Mouse (Mus musculus) lung, embryonic 14.5 days (tissue): Measurements from ENCODE around the gene Tbk1. TPM values are rescaled to one million over a fixed set of nuclear protein-coding genes. Genes with fewer than 3 reads are reported as not detected.

Experiments used
- ATAC-seq: fragments of 200-750 bp; cut with Nextera tagmentation; 2 replicates; pipeline ENCODE4 v1.8.0; 2017; ENCODE audit warnings: mild to moderate bottlenecking, moderate TSS enrichment, moderate library complexity; ENCODE audit not compliant: insufficient read depth
- DNase-seq: peaks from one replicate; pipeline ENCODE4 v3.0.0-alpha.2; 2015
- H3K27ac ChIP-seq: fragments of 300-500 bp; sonication (generic); 2 replicates; pipeline ENCODE4 v1.5.1; 2014; ENCODE audit warnings: low read depth, mild to moderate bottlenecking, moderate library complexity
- H3K27me3 ChIP-seq: fragments of 300-500 bp; sonication (generic); 2 replicates; pipeline ENCODE4 v1.6.1; 2014; ENCODE audit warnings: low read length, control low read depth; ENCODE audit not compliant: insufficient read depth
- H3K36me3 ChIP-seq: fragments of 300-500 bp; sonication (generic); 2 replicates; pipeline ENCODE4 v1.6.1; 2014; ENCODE audit warnings: control low read depth; ENCODE audit not compliant: insufficient read depth
- H3K4me1 ChIP-seq: fragments of 300-500 bp; sonication (generic); 2 replicates; pipeline ENCODE4 v1.6.1; 2014; ENCODE audit warnings: antibody characterized with exemption, control low read depth; ENCODE audit not compliant: insufficient read depth
- H3K4me2 ChIP-seq: fragments of 300-500 bp; sonication (generic); 2 replicates; pipeline ENCODE4 v1.6.1; 2014; ENCODE audit warnings: mild to moderate bottlenecking
- H3K4me3 ChIP-seq: fragments of 300-500 bp; sonication (generic); 2 replicates; pipeline ENCODE4 v1.5.1; 2014; ENCODE audit warnings: low read depth, low read length
- H3K9ac ChIP-seq: fragments of 300-500 bp; sonication (generic); 2 replicates; pipeline ENCODE4 v1.6.1; 2014
- H3K9me3 ChIP-seq: fragments of 300-500 bp; sonication (generic); 2 replicates; pipeline ENCODE4 v1.6.1; 2016; ENCODE audit warnings: low read depth, low read length, control low read depth
- CTCF ChIP-seq: IDR thresholded peaks from 2 replicates; pipeline ENCODE4 v1.5.1; 2016; ENCODE audit warnings: antibody characterized with exemption, low read depth
- WGBS: fragments of 180-500 bp; shearing (Covaris S2); extraction: QIAGEN DNeasy Blood & Tissue Kit; methylation state at CpG from one replicate; pipeline ENCODE4 v1.1.7; 2014; 5-methylcytosine and 5-hydroxymethylcytosine counted together
- polyA plus RNA-seq: library from polyadenylated mRNA; unstranded; fragments of >200 nt; fragmentation: Nextera tagmentation; extraction: Ambion mirVana; gene quantifications from 2 replicates; pipeline ENCODE4 v1.2.1, GENCODE M21; 2014

Tbk1 gene
- polyA plus RNA-seq, 1 experiment from 2014 or later: 38.1 TPM

GRCm38 (mm10) chr10:121543577-121543976 is 43.0 kb downstream of the Tbk1 start:
- DNase-seq (no peak), ATAC-seq (no peak)
- WGBS: 93% methylated on average over 6 of the region's 6 CpGs
- no peak overlapping the region for H3K4me3 ChIP-seq
- no peaks in the 10 kb centered on the region for H3K4me1 ChIP-seq
- no peak overlapping the region for H3K27ac ChIP-seq
- H3K9me3 ChIP-seq: no peaks in the 10 kb centered on the region
- no peak overlapping the region for H3K9ac ChIP-seq
- H3K27me3 ChIP-seq: no peaks in the 10 kb centered on the region
- H3K4me2 ChIP-seq: no peak overlapping the region
- no peak for TF ChIP-seq CTCF
- peaks cover 31% of the 10 kb centered on the region for H3K36me3 ChIP-seq

DNA sequence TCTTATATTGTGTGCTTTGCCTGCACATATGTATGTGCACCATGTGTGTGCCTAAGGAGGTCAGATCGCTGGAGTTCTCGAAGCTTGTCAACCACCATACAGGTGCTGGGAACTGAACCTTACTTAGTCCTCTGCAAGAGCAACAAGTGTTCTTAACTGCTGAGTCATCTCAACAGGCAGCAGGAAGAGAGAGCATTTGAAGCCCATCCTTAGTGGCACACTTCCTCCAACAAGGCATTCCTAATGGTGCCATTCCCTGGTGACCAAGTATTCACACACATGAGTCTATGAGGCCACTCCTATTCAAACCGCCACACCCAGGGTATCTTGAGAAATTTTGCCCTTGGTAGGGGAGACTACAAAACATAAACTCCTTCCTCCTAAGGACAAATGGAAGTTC is 44.4 kb downstream of the Tbk1 start:
- ATAC-seq: no peak
- no peak overlapping the region for H3K27ac ChIP-seq
- WGBS: 92% methylated on average over 3 of the region's 3 CpGs
- no peak overlapping the region for H3K4me2 ChIP-seq
- H3K9ac ChIP-seq: no peak overlapping the region
- H3K36me3 ChIP-seq: peaks cover 20% of the 10 kb centered on the region
- no peak overlapping the region for H3K4me3 ChIP-seq
- H3K4me1 ChIP-seq: no peaks in the 10 kb centered on the region
- no peaks in the 10 kb centered on the region for H3K27me3 ChIP-seq
- no peak for DNase-seq
- no peak for TF ChIP-seq CTCF
- H3K9me3 ChIP-seq: no peaks in the 10 kb centered on the region

DNA sequence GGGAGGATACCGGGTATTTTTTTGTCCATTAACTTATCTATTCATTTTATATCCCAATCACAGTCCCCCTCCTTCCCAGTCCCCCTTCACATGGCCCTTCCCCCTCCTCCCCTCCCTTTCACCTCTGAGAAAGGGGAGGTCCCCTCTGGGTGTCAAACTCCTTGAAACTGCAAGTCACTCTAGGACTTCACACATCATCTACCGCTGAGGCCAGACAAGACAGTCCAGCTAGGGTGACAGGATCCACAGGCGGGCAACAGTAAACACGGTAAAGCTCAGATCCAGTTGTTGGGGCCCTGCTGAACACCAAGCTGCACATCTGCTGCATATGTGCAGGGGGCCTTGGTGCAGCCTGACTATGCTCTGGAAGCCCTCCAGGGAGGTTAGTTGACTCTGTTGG is 51.6 kb downstream of the Tbk1 start:
- TF ChIP-seq CTCF: no peak
- no peaks in the 10 kb centered on the region for H3K36me3 ChIP-seq
- H3K4me1 ChIP-seq: no peaks in the 10 kb centered on the region
- peak; percentile 39; the same call in 1 of the 2 replicates for ATAC-seq
- no peak overlapping the region for H3K9ac ChIP-seq
- 40% methylated on average over 4 of the region's 4 CpGs for WGBS
- no peak for DNase-seq
- H3K9me3 ChIP-seq: no peaks in the 10 kb centered on the region
- H3K4me3 ChIP-seq: no peak overlapping the region
- H3K27me3 ChIP-seq: no peaks in the 10 kb centered on the region
- H3K4me2 ChIP-seq: no peak overlapping the region
- no peak overlapping the region for H3K27ac ChIP-seq

DNA sequence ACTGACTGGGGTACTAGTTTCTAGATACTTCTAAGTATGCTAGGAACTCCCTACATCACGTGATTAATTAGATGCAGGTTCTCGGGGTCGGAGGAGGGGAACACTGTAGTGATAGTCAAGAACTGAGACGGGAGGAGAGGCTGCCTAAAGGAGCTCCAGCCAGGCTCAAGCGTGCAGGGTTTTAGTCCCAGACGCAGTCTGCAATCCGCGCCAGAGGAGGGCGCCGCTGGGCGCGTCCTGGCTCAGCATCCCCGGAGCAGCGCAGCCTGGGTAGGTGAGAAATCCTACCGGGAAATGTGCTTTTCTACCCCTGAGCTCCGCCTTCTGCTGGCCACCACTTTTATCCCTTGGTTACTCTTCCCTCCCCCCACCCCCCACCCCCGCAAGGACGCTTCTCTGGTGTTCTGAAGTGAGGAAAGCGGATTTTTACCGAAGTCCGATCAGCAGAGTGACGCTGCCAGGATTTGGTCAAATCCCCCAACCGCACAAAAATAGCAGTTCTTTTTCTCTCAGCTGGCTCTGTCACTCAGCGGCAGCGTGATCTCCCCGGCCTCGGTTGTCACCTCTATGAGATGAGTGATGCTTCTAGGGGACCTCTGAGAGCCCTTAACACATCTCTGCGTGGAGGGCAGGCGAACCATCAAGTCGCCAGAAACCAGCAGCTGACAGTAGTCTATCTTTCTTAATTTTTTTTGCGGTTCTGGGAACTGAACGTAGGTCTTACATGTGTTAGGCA is 53.3 kb downstream of the Tbk1 start:
- peak; percentile 59 for TF ChIP-seq CTCF
- peak overlapping the region; percentile 32 for H3K4me3 ChIP-seq
- WGBS: 7% methylated on average over 32 of the region's 32 CpGs

DNA sequence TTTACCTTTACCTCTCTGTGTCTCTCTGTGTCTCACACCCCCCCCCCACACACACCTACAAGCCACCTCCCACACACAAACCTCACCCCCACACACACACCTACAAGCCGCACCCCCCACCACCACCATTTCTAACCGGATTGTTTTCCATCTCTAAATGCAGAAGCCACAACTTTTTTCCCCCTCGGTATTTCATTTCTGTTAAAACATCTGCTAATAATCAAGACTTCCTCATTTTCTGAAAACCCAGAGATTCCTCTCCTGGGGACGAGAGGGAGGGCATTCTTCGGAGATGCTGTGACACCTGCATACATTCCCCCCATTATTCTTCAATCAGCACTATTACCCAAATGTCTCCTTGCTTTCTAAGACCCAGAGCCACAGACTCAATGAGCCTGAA is 55.0 kb downstream of the Tbk1 start:
- WGBS: 60% methylated on average over 5 of the region's 5 CpGs
- DNase-seq: no peak

More for the DNA sequence above, 53.3 kb downstream of the Tbk1 start:
- Histone ChIP-seq H3K27me3 (no peaks in the 10 kb centered on the region), H3K9ac (peak overlapping the region; percentile 40), H3K27ac (no peak overlapping the region), H3K36me3 (no peaks in the 10 kb centered on the region), H3K9me3 (no peaks in the 10 kb centered on the region), H3K4me2 (peak overlapping the region; percentile 64), H3K4me1 (no peaks in the 10 kb centered on the region)
- ATAC-seq (peak; percentile 71; the same call in 1 of the 2 replicates), DNase-seq (peak; percentile 76)

GRCm38 (mm10) chr10:121530365-121531003 is 56.1 kb downstream of the Tbk1 start:
- Histone ChIP-seq H3K4me3 (no peak overlapping the region), H3K27me3 (no peaks in the 10 kb centered on the region), H3K27ac (no peak overlapping the region), H3K36me3 (no peaks in the 10 kb centered on the region), H3K4me1 (no peaks in the 10 kb centered on the region), H3K9ac (no peak overlapping the region), H3K9me3 (no peaks in the 10 kb centered on the region), H3K4me2 (no peak overlapping the region)
- DNase-seq (no peak), ATAC-seq (no peak)
- TF ChIP-seq CTCF: no peak
- WGBS: 86% methylated on average over 8 of the region's 8 CpGs

More for the DNA sequence above, 55.0 kb downstream of the Tbk1 start:
- Histone ChIP-seq H3K27me3 (no peaks in the 10 kb centered on the region), H3K9me3 (no peaks in the 10 kb centered on the region), H3K36me3 (no peaks in the 10 kb centered on the region), H3K27ac (no peak overlapping the region), H3K4me1 (no peaks in the 10 kb centered on the region), H3K4me3 (no peak overlapping the region), H3K9ac (no peak overlapping the region), H3K4me2 (no peak overlapping the region)
- TF ChIP-seq CTCF: no peak
- no peak for ATAC-seq

GRCm38 (mm10) chr10:121529261-121529660 is 57.3 kb downstream of the Tbk1 start:
- peak; percentile 38 for TF ChIP-seq CTCF
- H3K9me3 ChIP-seq: no peaks in the 10 kb centered on the region
- H3K4me3 ChIP-seq: no peak overlapping the region
- ATAC-seq: no peak
- 76% methylated on average over 1 of the region's 1 CpGs for WGBS
- no peaks in the 10 kb centered on the region for H3K4me1 ChIP-seq
- DNase-seq: no peak
- no peaks in the 10 kb centered on the region for H3K27me3 ChIP-seq
- no peaks in the 10 kb centered on the region for H3K36me3 ChIP-seq
- H3K27ac ChIP-seq: no peak overlapping the region
- H3K9ac ChIP-seq: no peak overlapping the region
- no peak overlapping the region for H3K4me2 ChIP-seq
